In genomic region chr17:56326153-56327147, GRCm38 (mm10) we compare ENCODE assay signal across 9 mouse cellular contexts. TPM values are rescaled to one million over a fixed set of nuclear protein-coding genes. Genes with fewer than 3 reads are reported as not detected.
DNase-seq lines count a peak whose midpoint lies in the region; ATAC-seq and TF ChIP-seq lines count a peak whose summit lies in the region.
"Had no signal": no experiment of that assay in that cellular context is flagged by ENCODE, and none has a peak within 500 bp of the region (broad histone marks: within the 10 kb centered on the region; RNA-seq: fewer than 3 reads in every experiment).

No protein-coding gene starts in this region.

- peak overlapping the region; percentile 87 for H3K9ac ChIP-seq in heart, adult 2 months (ENCODE audit: low read depth, low read length)
- peak overlapping the region; percentile 96 for H3K9ac ChIP-seq in hindbrain, embryonic 14.5 days
- H3K9ac ChIP-seq in lung, postnatal 0 days (replicated peaks; ENCODE audit: low read depth) = peak overlapping the region; percentile 83

- H3K4me2 ChIP-seq in hindbrain, embryonic 14.5 days (replicated peaks) = peak overlapping the region; percentile 88
- H3K4me2 ChIP-seq in lung, postnatal 0 days (replicated peaks; ENCODE audit: low read depth, low read length) = peak overlapping the region; percentile 91

- no peaks in the 10 kb centered on the region for H3K27me3 ChIP-seq in heart, adult 2 months (ENCODE audit: control insufficient read depth, insufficient read depth, low read length)
- H3K27me3 ChIP-seq in hindbrain, embryonic 14.5 days (ENCODE audit: control insufficient read depth, insufficient read depth, low read length) = no peaks in the 10 kb centered on the region
- no peaks in the 10 kb centered on the region for H3K27me3 ChIP-seq in lung, postnatal 0 days (replicated peaks; ENCODE audit: insufficient read depth, low read length)

- H3K4me3 ChIP-seq in heart, adult 2 months = peak overlapping the region; percentile 72
- H3K4me3 ChIP-seq in hindbrain, embryonic 14.5 days (replicated peaks; ENCODE audit: low read length) = peak overlapping the region; percentile 96
- H3K4me3 ChIP-seq in lung, postnatal 0 days (ENCODE audit: low read depth, low read length) = peak overlapping the region; percentile 80

- peak; percentile 49 for ATAC-seq in hindbrain, embryonic 14.5 days (ENCODE audit: low FRiP score)
- peak; percentile 30 for ATAC-seq in lung, postnatal 0 days

- H3K9me3 ChIP-seq in hindbrain, embryonic 14.5 days (ENCODE audit: control insufficient read depth, low read length) = no peaks in the 10 kb centered on the region
- no peaks in the 10 kb centered on the region for H3K9me3 ChIP-seq in lung, postnatal 0 days (ENCODE audit: low read length)

- no peak for TF ChIP-seq EP300 in heart, adult 2 months (IDR thresholded peaks at IDR 0.05; ENCODE audit: insufficient read depth, low read depth, low read length)
- TF ChIP-seq EP300 in lung, postnatal 0 days (IDR thresholded peaks at IDR 0.05) = no peak

- TF ChIP-seq CTCF in heart, adult 2 months (IDR thresholded peaks at IDR 0.05) = no peak
- no peak for TF ChIP-seq CTCF in lung, postnatal 0 days (IDR thresholded peaks at IDR 0.05)

- intact Hi-C loops in heart, adult 2 months (cut with DNase I) = no loop called here
- intact Hi-C loops in heart, postnatal 25 days (cut with DNase I) = no loop called here

- 1% methylated on average over 67 of the region's 67 CpGs for WGBS in heart, adult 2 months
- WGBS in hindbrain, embryonic 14.5 days = 2% methylated on average over 58 of the region's 67 CpGs
- WGBS in lung, postnatal 0 days = 3% methylated on average over 39 of the region's 67 CpGs

- no peaks in the 10 kb centered on the region for H3K36me3 ChIP-seq in heart, adult 2 months (ENCODE audit: control insufficient read depth, insufficient read depth, low read length)
- no peaks in the 10 kb centered on the region for H3K36me3 ChIP-seq in hindbrain, embryonic 14.5 days (replicated peaks; ENCODE audit: control insufficient read depth, insufficient read depth)
- no peaks in the 10 kb centered on the region for H3K36me3 ChIP-seq in lung, postnatal 0 days (ENCODE audit: insufficient read depth, low read length)

- peak overlapping the region; percentile 92 for H3K27ac ChIP-seq in heart, adult 2 months
- peak overlapping the region; percentile 96 for H3K27ac ChIP-seq in hindbrain, embryonic 14.5 days
- H3K27ac ChIP-seq in lung, postnatal 0 days (ENCODE audit: low read length) = peak overlapping the region; percentile 98

- peaks cover 7% of the 10 kb centered on the region; the same call in 1 of the 2 replicates for H3K79me2 ChIP-seq in heart, adult 2 months (replicated peaks; ENCODE audit: control insufficient read depth, insufficient read depth, low read length)

- TF ChIP-seq POLR2A in heart, adult 2 months (IDR thresholded peaks at IDR 0.05; ENCODE audit: insufficient read depth, low read depth, low read length) = no peak

- H3K4me1 ChIP-seq in heart, adult 2 months (ENCODE audit: control insufficient read depth, insufficient read depth, low read length) = peaks cover 12% of the 10 kb centered on the region
- H3K4me1 ChIP-seq in hindbrain, embryonic 14.5 days (replicated peaks; ENCODE audit: control insufficient read depth, insufficient read depth, low read length) = peaks cover 21% of the 10 kb centered on the region
- peaks cover 16% of the 10 kb centered on the region; the same call in 1 of the 2 replicates for H3K4me1 ChIP-seq in lung, postnatal 0 days (ENCODE audit: insufficient read depth, low read depth, low read length)

- DNase-seq in heart, adult 2 months = no peak
- DNase-seq in heart, postnatal 25 days (ENCODE audit: low spot score) = no peak
- peak; percentile 42 for DNase-seq in 3T3-L1 (ENCODE audit: low read depth, low spot score)
- DNase-seq in cerebellum, postnatal 10 days = peak; percentile 59 to 67
- no peak for DNase-seq in hindbrain, embryonic 14.5 days (ENCODE audit: low spot score)
- DNase-seq in lung, postnatal 0 days (ENCODE audit: low spot score) = peak; percentile 38
- DNase-seq in yolk sac, embryonic 10.5 days (ENCODE audit: low spot score) = peak; percentile 58
- no peak for DNase-seq in thymus, postnatal 25 days

RNA-seq across cellular contexts. Expression of gene Kdm4b, which starts 0.6 kb away (rescaled TPM):
- 10 to 100 TPM; 26.2 to 36.1 TPM for total RNA-seq in heart, adult 2 months (2021)
- polyA plus RNA-seq in heart, adult 2 months (2012; rRNA removed) = 23.0 and 29.7 TPM in 2 replicates
- 10 to 100 TPM; 37.9 to 38.1 TPM for total RNA-seq in heart, postnatal 25 days (2021)
- polyA plus RNA-seq in hindbrain, embryonic 14.5 days (2014; fragmentation: Nextera tagmentation; extraction: Ambion mirVana) = 62.2 and 64.3 TPM in 2 replicates
- 19.7 and 22.4 TPM in 2 replicates for polyA plus RNA-seq in lung, postnatal 0 days (2015; fragmentation: Nextera tagmentation; extraction: Ambion mirVana)

RNA-seq across cellular contexts. Expression of gene Uhrf1, which starts 23.3 kb away (rescaled TPM):
- total RNA-seq in heart, adult 2 months (2021) = 1 to 10 TPM; 2.0 to 2.4 TPM
- 0.85 and 1.2 TPM in 2 replicates for polyA plus RNA-seq in heart, adult 2 months (2012; rRNA removed)
- 1 to 10 TPM; 3.7 to 4.3 TPM for total RNA-seq in heart, postnatal 25 days (2021)
- polyA plus RNA-seq in hindbrain, embryonic 14.5 days (2014; fragmentation: Nextera tagmentation; extraction: Ambion mirVana) = 14.1 and 15.9 TPM in 2 replicates
- 7.0 and 8.4 TPM in 2 replicates for polyA plus RNA-seq in lung, postnatal 0 days (2015; fragmentation: Nextera tagmentation; extraction: Ambion mirVana)

RNA-seq across cellular contexts. Expression of gene Arrdc5, which starts 26.4 kb away (rescaled TPM):
- total RNA-seq in heart, adult 2 months (2021) = not detected
- polyA plus RNA-seq in heart, adult 2 months (2012; rRNA removed) = 0.32 TPM in 1 of 2 replicates, not detected in the other
- not detected for total RNA-seq in heart, postnatal 25 days (2021)
- not detected in 2 replicates for polyA plus RNA-seq in hindbrain, embryonic 14.5 days (2014; fragmentation: Nextera tagmentation; extraction: Ambion mirVana)
- polyA plus RNA-seq in lung, postnatal 0 days (2015; fragmentation: Nextera tagmentation; extraction: Ambion mirVana) = not detected in 2 replicates
- total RNA-seq: layer of hippocampus, postnatal 14 days had no signal

RNA-seq across cellular contexts. Expression of gene Plin3, which starts 33.8 kb away (rescaled TPM):
- total RNA-seq in heart, adult 2 months (2021) = 100 to 1,000 TPM; 160 to 221 TPM
- 65.6 and 66.2 TPM in 2 replicates for polyA plus RNA-seq in heart, adult 2 months (2012; rRNA removed)
- total RNA-seq in heart, postnatal 25 days (2021) = 100 to 1,000 TPM; 154 to 171 TPM
- polyA plus RNA-seq in hindbrain, embryonic 14.5 days (2014; fragmentation: Nextera tagmentation; extraction: Ambion mirVana) = 13.9 and 16.4 TPM in 2 replicates
- polyA plus RNA-seq in lung, postnatal 0 days (2015; fragmentation: Nextera tagmentation; extraction: Ambion mirVana) = 95.3 and 99.3 TPM in 2 replicates

RNA-seq across cellular contexts. Expression of gene Ticam1, which starts 49.9 kb away (rescaled TPM):
- 1 to 10 TPM; 8.0 TPM for total RNA-seq in heart, adult 2 months (2021)
- 16.8 and 18.0 TPM in 2 replicates for polyA plus RNA-seq in heart, adult 2 months (2012; rRNA removed)
- total RNA-seq in heart, postnatal 25 days (2021) = 1 to 10 TPM; 7.6 to 9.8 TPM
- polyA plus RNA-seq in hindbrain, embryonic 14.5 days (2014; fragmentation: Nextera tagmentation; extraction: Ambion mirVana) = 1.4 and 1.5 TPM in 2 replicates
- 3.5 and 4.1 TPM in 2 replicates for polyA plus RNA-seq in lung, postnatal 0 days (2015; fragmentation: Nextera tagmentation; extraction: Ambion mirVana)

Comparison
In these comparisons a context has a peak if more than half of its experiments do, and no peak if none do; other contexts are left out.
1. DNase-seq: peak in 3T3-L1 (single experiment), cerebellum, postnatal 10 days (2 of 2), lung, postnatal 0 days (single experiment) and yolk sac, embryonic 10.5 days (single experiment); none in heart, adult 2 months (0 of 2), heart, postnatal 25 days (single experiment), hindbrain, embryonic 14.5 days (single experiment) and thymus, postnatal 25 days (single experiment).
2. Peak in every context shown above with its lines, with median percentiles within 50 percentile points of each other: H3K27ac ChIP-seq, H3K4me3 ChIP-seq and H3K9ac ChIP-seq.